11 mouse cellular contexts compared by ENCODE assay signal in the genomic region with DNA sequence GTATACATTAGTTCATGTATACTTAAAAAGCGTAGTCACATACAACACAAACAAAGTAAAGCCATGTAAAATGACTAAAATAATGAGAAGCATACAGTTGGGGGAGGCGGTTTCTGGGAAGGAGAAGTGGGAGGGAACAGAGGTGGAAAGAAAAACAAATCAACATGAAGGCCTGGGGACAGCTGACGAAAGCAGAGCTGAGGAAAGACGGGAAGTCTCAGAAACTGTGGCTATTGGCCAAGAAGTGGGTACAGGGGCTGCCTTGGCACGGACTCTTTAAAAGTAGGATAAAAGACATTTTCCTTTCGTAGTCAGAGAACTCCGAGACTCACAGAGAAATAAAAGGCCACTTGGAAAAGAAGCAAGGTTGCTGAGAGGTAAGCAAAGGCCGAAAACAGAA. TPM values are rescaled to one million over a fixed set of nuclear protein-coding genes. Genes with fewer than 3 reads are reported as not detected.
DNase-seq lines count a peak whose midpoint lies in the region; ATAC-seq and TF ChIP-seq lines count a peak whose summit lies in the region.
"Had no signal": no experiment of that assay in that cellular context is flagged by ENCODE, and none has a peak within 500 bp of the region (broad histone marks: within the 10 kb centered on the region; RNA-seq: fewer than 3 reads in every experiment).

No protein-coding gene starts in this region.

- TF ChIP-seq POLR2A in cerebellum, adult 2 months (IDR thresholded peaks at IDR 0.05; ENCODE audit: borderline replicate concordance, insufficient read depth, low read length), result no peak

- WGBS in hindbrain, postnatal 0 days, result 52% methylated on average over 8 of the region's 8 CpGs
- 76% methylated on average over 8 of the region's 8 CpGs for WGBS in hindbrain, embryonic 10.5 days
- WGBS in embryonic facial prominence, embryonic 14.5 days, result 51% methylated on average over 8 of the region's 8 CpGs
- 83% methylated on average over 8 of the region's 8 CpGs for WGBS in midbrain, embryonic 11.5 days
- 67% methylated on average over 8 of the region's 8 CpGs for WGBS in cerebellum, adult 2 months

- no peaks in the 10 kb centered on the region for H3K27me3 ChIP-seq in hindbrain, postnatal 0 days (ENCODE audit: insufficient read depth, low read length)
- no peaks in the 10 kb centered on the region for H3K27me3 ChIP-seq in hindbrain, embryonic 10.5 days (ENCODE audit: insufficient read depth, poor library complexity, severe bottlenecking)
- H3K27me3 ChIP-seq in embryonic facial prominence, embryonic 14.5 days (replicated peaks; ENCODE audit: control insufficient read depth, insufficient read depth, low read length), result no peaks in the 10 kb centered on the region
- no peaks in the 10 kb centered on the region for H3K27me3 ChIP-seq in midbrain, embryonic 11.5 days (ENCODE audit: control insufficient read depth, insufficient read depth, low read length)
- no peaks in the 10 kb centered on the region for H3K27me3 ChIP-seq in cerebellum, adult 2 months (ENCODE audit: control insufficient read depth, insufficient read depth, low read length)
- H3K27me3 ChIP-seq: forebrain, embryonic 12.5 days; liver, embryonic 15.5 days had no signal

- H3K9me3 ChIP-seq in hindbrain, postnatal 0 days (ENCODE audit: low read length), result no peaks in the 10 kb centered on the region
- H3K9me3 ChIP-seq in hindbrain, embryonic 10.5 days, result peaks cover 5% of the 10 kb centered on the region; the same call in 1 of the 2 replicates
- peaks cover 8% of the 10 kb centered on the region; the same call in 1 of the 2 replicates for H3K9me3 ChIP-seq in embryonic facial prominence, embryonic 14.5 days (ENCODE audit: control insufficient read depth, low read length)
- H3K9me3 ChIP-seq in midbrain, embryonic 11.5 days (ENCODE audit: control insufficient read depth, low read length), result no peaks in the 10 kb centered on the region; the same call in 1 of the 2 replicates
- H3K9me3 ChIP-seq: liver, embryonic 15.5 days had no signal

- no peak overlapping the region for H3K9ac ChIP-seq in hindbrain, postnatal 0 days (replicated peaks; ENCODE audit: low read length)
- H3K9ac ChIP-seq in embryonic facial prominence, embryonic 14.5 days (ENCODE audit: low read depth, low read length), result no peak overlapping the region
- H3K9ac ChIP-seq in midbrain, embryonic 11.5 days (ENCODE audit: low read length), result no peak overlapping the region
- H3K9ac ChIP-seq: forebrain, embryonic 12.5 days; liver, embryonic 15.5 days had no signal

- no peak overlapping the region for H3K4me2 ChIP-seq in hindbrain, postnatal 0 days (ENCODE audit: low read depth, low read length)
- H3K4me2 ChIP-seq in embryonic facial prominence, embryonic 14.5 days (ENCODE audit: low read depth, low read length), result no peak overlapping the region
- no peak overlapping the region for H3K4me2 ChIP-seq in midbrain, embryonic 11.5 days
- H3K4me2 ChIP-seq: forebrain, embryonic 12.5 days; liver, embryonic 15.5 days had no signal

- ATAC-seq in hindbrain, postnatal 0 days, result no peak
- ATAC-seq in embryonic facial prominence, embryonic 14.5 days (ENCODE audit: low read depth), result no peak
- ATAC-seq in midbrain, embryonic 11.5 days (ENCODE audit: low FRiP score), result no peak
- ATAC-seq: intestine, embryonic 16.5 days had no signal

- peaks cover 7% of the 10 kb centered on the region; the same call in 1 of the 2 replicates for H3K4me1 ChIP-seq in hindbrain, postnatal 0 days (ENCODE audit: insufficient read depth, low read length)
- H3K4me1 ChIP-seq in hindbrain, embryonic 10.5 days (replicated peaks), result no peaks in the 10 kb centered on the region
- H3K4me1 ChIP-seq in embryonic facial prominence, embryonic 14.5 days (ENCODE audit: control insufficient read depth, insufficient read depth, low read length), result peaks cover 19% of the 10 kb centered on the region
- no peaks in the 10 kb centered on the region for H3K4me1 ChIP-seq in midbrain, embryonic 11.5 days (ENCODE audit: control insufficient read depth, insufficient read depth, low read length)
- H3K4me1 ChIP-seq in cerebellum, adult 2 months (ENCODE audit: control insufficient read depth, insufficient read depth, low read length), result peaks cover 5% of the 10 kb centered on the region; the same call in 1 of the 2 replicates

- H3K36me3 ChIP-seq in hindbrain, postnatal 0 days (ENCODE audit: insufficient read depth, low read length), result no peaks in the 10 kb centered on the region
- H3K36me3 ChIP-seq in hindbrain, embryonic 10.5 days, result no peaks in the 10 kb centered on the region
- H3K36me3 ChIP-seq in embryonic facial prominence, embryonic 14.5 days (ENCODE audit: control insufficient read depth, insufficient read depth, low read length), result no peaks in the 10 kb centered on the region
- no peaks in the 10 kb centered on the region for H3K36me3 ChIP-seq in midbrain, embryonic 11.5 days (ENCODE audit: control insufficient read depth, insufficient read depth, low read length)
- H3K36me3 ChIP-seq: forebrain, embryonic 12.5 days; liver, embryonic 15.5 days had no signal

- TF ChIP-seq CTCF in hindbrain, postnatal 0 days (IDR thresholded peaks at IDR 0.05; ENCODE audit: low read depth), result no peak
- no peak for TF ChIP-seq CTCF in cerebellum, adult 2 months (IDR thresholded peaks at IDR 0.05; ENCODE audit: borderline replicate concordance, insufficient read depth, low read depth, low read length)

- H3K27ac ChIP-seq in hindbrain, postnatal 0 days, result no peak overlapping the region
- H3K27ac ChIP-seq in hindbrain, embryonic 10.5 days, result no peak overlapping the region
- H3K27ac ChIP-seq in embryonic facial prominence, embryonic 14.5 days (replicated peaks; ENCODE audit: low read depth, low read length), result no peak overlapping the region
- no peak overlapping the region for H3K27ac ChIP-seq in midbrain, embryonic 11.5 days (ENCODE audit: low read depth, low read length)
- no peak overlapping the region for H3K27ac ChIP-seq in cerebellum, adult 2 months (ENCODE audit: insufficient read depth, low read length)
- H3K27ac ChIP-seq: forebrain, embryonic 12.5 days; liver, embryonic 15.5 days had no signal

- peak; percentile 43 for DNase-seq in hindbrain, postnatal 0 days (ENCODE audit: low spot score)
- no peak for DNase-seq in hindbrain, embryonic 10.5 days (ENCODE audit: low spot score)
- DNase-seq in adipocyte (ENCODE audit: low spot score), result peak; percentile 30
- DNase-seq in embryonic facial prominence, embryonic 14.5 days (ENCODE audit: low spot score), result peak; percentile 66
- DNase-seq in heart, postnatal 4 days, result peak; percentile 37
- DNase-seq in urinary bladder, postnatal 4 days (ENCODE audit: low spot score in 2 of 2), result no peak
- no peak for DNase-seq in midbrain, embryonic 11.5 days (ENCODE audit: low spot score, missing footprints)
- no peak for DNase-seq in cerebellum, adult 2 months

- H3K4me3 ChIP-seq in hindbrain, postnatal 0 days (ENCODE audit: low read length), result no peak overlapping the region
- H3K4me3 ChIP-seq in hindbrain, embryonic 10.5 days, result no peak overlapping the region
- no peak overlapping the region for H3K4me3 ChIP-seq in embryonic facial prominence, embryonic 14.5 days (ENCODE audit: low read depth, low read length)
- H3K4me3 ChIP-seq in midbrain, embryonic 11.5 days (ENCODE audit: low read depth, low read length), result no peak overlapping the region
- H3K4me3 ChIP-seq in cerebellum, adult 2 months (replicated peaks; ENCODE audit: insufficient read depth, low read depth, low read length), result no peak overlapping the region
- H3K4me3 ChIP-seq: forebrain, embryonic 12.5 days; liver, embryonic 15.5 days had no signal

RNA-seq across cellular contexts. Expression of gene Tmod3, which starts 10.4 kb away (rescaled TPM):
- 33.5 and 36.6 TPM in 2 replicates for total RNA-seq in hindbrain, postnatal 0 days (2014; rRNA removed)
- 70.7 and 76.5 TPM in 2 replicates for polyA plus RNA-seq in hindbrain, postnatal 0 days (2015; fragmentation: Nextera tagmentation; extraction: Ambion mirVana)
- 83.8 and 101 TPM in 2 replicates for polyA plus RNA-seq in hindbrain, embryonic 10.5 days (2016; fragmentation: Nextera tagmentation; extraction: Ambion mirVana)
- polyA plus RNA-seq in embryonic facial prominence, embryonic 14.5 days (2014; fragmentation: Nextera tagmentation; extraction: Ambion mirVana), result 124 and 125 TPM in 2 replicates
- total RNA-seq in heart, postnatal 4 days (2021), result 100 to 1,000 TPM; 111 to 112 TPM
- polyA plus RNA-seq in midbrain, embryonic 11.5 days (2014; fragmentation: Nextera tagmentation; extraction: Ambion mirVana), result 97.4 and 105 TPM in 2 replicates
- 45.4 and 50.6 TPM in 2 replicates for polyA plus RNA-seq in cerebellum, adult 2 months (2012; rRNA removed)

Comparison
In these comparisons a context has a peak if more than half of its experiments do, and no peak if none do; other contexts are left out.
1. DNase-seq: peak in hindbrain, postnatal 0 days (single experiment), adipocyte (single experiment), embryonic facial prominence, embryonic 14.5 days (single experiment) and heart, postnatal 4 days (single experiment); none in hindbrain, embryonic 10.5 days (single experiment), urinary bladder, postnatal 4 days (0 of 2), midbrain, embryonic 11.5 days (single experiment) and cerebellum, adult 2 months (0 of 2).